Mouse (Mus musculus) T-helper 1 cell (primary cell): ENCODE results near the gene Zbtb5.
"Not testable (repeated sequence)": the region's sequence is repeated elsewhere in the genome, so short reads cannot be mapped to it uniquely, and the experiment has no call there.

Experiments used
- in situ Hi-C: fragments of 300-600 bp; cut with MboI, MseI; formaldehyde crosslinking; loops from one replicate; pipeline ENCODE4 v1.15.1; 2025; ENCODE audit warnings: high pct_unique_total_duplicates

The Zbtb5 gene

GRCm38 (mm10) chr4:44973450-44973849 is 38.8 kb downstream of the Zbtb5 start:
- in situ Hi-C loops, result no loop called here

- in situ Hi-C loops, result no loop called here
Observed at GRCm38 (mm10) chr4:44970612-44971110, 41.6 kb downstream of the Zbtb5 start.

GRCm38 (mm10) chr4:44970056-44970455 is 42.2 kb downstream of the Zbtb5 start:
- in situ Hi-C loops, result no loop called here

- in situ Hi-C loops, result loop anchor here (10.0 kb wide), 1 partner anchor 567 kb away; the partner anchor contains the start of gene Shb
Observed at GRCm38 (mm10) chr4:44967402-44967801, 44.8 kb downstream of the Zbtb5 start.

GRCm38 (mm10) chr4:44965736-44966135 is 46.5 kb downstream of the Zbtb5 start:
- in situ Hi-C loops, result loop anchor here (10.0 kb wide), 1 partner anchor 569 kb away; the partner anchor contains the start of gene Shb

GRCm38 (mm10) chr4:44965175-44965574 is 47.0 kb downstream of the Zbtb5 start:
- in situ Hi-C loops, result loop anchor here (10.0 kb wide), 1 partner anchor 570 kb away; the partner anchor contains the start of gene Shb

GRCm38 (mm10) chr4:44963156-44963555 is 49.1 kb downstream of the Zbtb5 start:
- in situ Hi-C loops, result loop anchor here (10.0 kb wide), 1 partner anchor 572 kb away; the partner anchor contains the start of gene Shb

GRCm38 (mm10) chr4:44959220-44959619 is 53.0 kb downstream of the Zbtb5 start:
- in situ Hi-C loops, result no loop called here

GRCm38 (mm10) chr4:44958776-44959175 is 53.4 kb downstream of the Zbtb5 start:
- in situ Hi-C loops, result no loop called here

GRCm38 (mm10) chr4:44953041-44953440 is 59.2 kb downstream of the Zbtb5 start:
- in situ Hi-C loops, result no loop called here

- in situ Hi-C loops, result no loop called here
Observed at GRCm38 (mm10) chr4:44948314-44948713, 63.9 kb downstream of the Zbtb5 start.

GRCm38 (mm10) chr4:44947464-44947863 is 64.7 kb downstream of the Zbtb5 start:
- in situ Hi-C loops, result no loop called here

GRCm38 (mm10) chr4:44946126-44946525 is 66.1 kb downstream of the Zbtb5 start:
- in situ Hi-C loops, result not testable (repeated sequence)

GRCm38 (mm10) chr4:44944426-44945075 is 67.7 kb downstream of the Zbtb5 start:
- in situ Hi-C loops, result no loop called here

- in situ Hi-C loops, result no loop called here
Observed at GRCm38 (mm10) chr4:44943480-44943879, 68.7 kb downstream of the Zbtb5 start.

GRCm38 (mm10) chr4:44942237-44942636 is 70.0 kb downstream of the Zbtb5 start:
- in situ Hi-C loops, result no loop called here
